Mouse (Mus musculus) liver, postnatal 0 days (tissue): ENCODE data around the gene Egfem1.

Experiments used
- CTCF ChIP-seq: sonication (generic); IDR thresholded peaks from 2 replicates; pipeline ENCODE4 v1.5.1; 2016; ENCODE audit warnings: antibody characterized with exemption, low read depth
- EP300 ChIP-seq: IDR thresholded peaks from 2 replicates; pipeline ENCODE4 v1.6.1; 2016; ENCODE audit warnings: antibody characterized with exemption, low read depth, mild to moderate bottlenecking

- peak; percentile 56 for TF ChIP-seq CTCF
- no peak for TF ChIP-seq EP300
Observed at GRCm38 (mm10) chr3:29726376-29726967, 644.6 kb downstream of the Egfem1 start.
